Mouse (Mus musculus): ENCODE results near the gene Rbm25. TPM values are rescaled to one million over a fixed set of nuclear protein-coding genes. Genes with fewer than 3 reads are reported as not detected.

Rbm25 gene
- polyA plus RNA-seq, 1 experiment from 2014 or later: 284 TPM

GRCm38 (mm10) chr12:83686575-83687350 is 55.7 kb downstream of the Rbm25 start:
- Histone ChIP-seq H3K36me3 (peaks cover 16% of the 10 kb centered on the region), H3K4me1 (peaks cover 29% of the 10 kb centered on the region), H3K9ac (no peak overlapping the region), H3K9me3 (replicated peaks) (no peaks in the 10 kb centered on the region), H3K4me3 (replicated peaks) (no peak overlapping the region), H3K27ac (peak overlapping the region; percentile 98), H3K4me2 (peak overlapping the region; percentile 65; the same call in 1 of the 2 replicates), H3K27me3 (no peaks in the 10 kb centered on the region)
- WGBS: 85% methylated on average over 9 of the region's 9 CpGs
- ATAC-seq (replicated peaks; ENCODE audit: low FRiP score): no peak

- Histone ChIP-seq H3K4me1 (peaks cover 29% of the 10 kb centered on the region), H3K27ac (peak within 1 kb of the TSS; percentile 98), H3K4me3 (replicated peaks) (peak within 1 kb of the TSS; percentile 99), H3K9ac (peak within 1 kb of the TSS; percentile 92), H3K4me2 (peak within 1 kb of the TSS; percentile 65), H3K27me3 (no peaks in the 10 kb centered on the region), H3K36me3 (peaks cover 15% of the 10 kb centered on the region), H3K9me3 (replicated peaks) (no peaks in the 10 kb centered on the region)
- WGBS: under 1% methylated on average over 38 of the region's 38 CpGs
- peak; percentile 99 for ATAC-seq (replicated peaks; ENCODE audit: low FRiP score)
These were observed 56.9 kb downstream of the Rbm25 start, which contains the start of gene Psen1 for GRCm38 (mm10) chr12:83687934-83688315. TSS of gene Psen1 (plus strand) at chr12:83688152.

DNA sequence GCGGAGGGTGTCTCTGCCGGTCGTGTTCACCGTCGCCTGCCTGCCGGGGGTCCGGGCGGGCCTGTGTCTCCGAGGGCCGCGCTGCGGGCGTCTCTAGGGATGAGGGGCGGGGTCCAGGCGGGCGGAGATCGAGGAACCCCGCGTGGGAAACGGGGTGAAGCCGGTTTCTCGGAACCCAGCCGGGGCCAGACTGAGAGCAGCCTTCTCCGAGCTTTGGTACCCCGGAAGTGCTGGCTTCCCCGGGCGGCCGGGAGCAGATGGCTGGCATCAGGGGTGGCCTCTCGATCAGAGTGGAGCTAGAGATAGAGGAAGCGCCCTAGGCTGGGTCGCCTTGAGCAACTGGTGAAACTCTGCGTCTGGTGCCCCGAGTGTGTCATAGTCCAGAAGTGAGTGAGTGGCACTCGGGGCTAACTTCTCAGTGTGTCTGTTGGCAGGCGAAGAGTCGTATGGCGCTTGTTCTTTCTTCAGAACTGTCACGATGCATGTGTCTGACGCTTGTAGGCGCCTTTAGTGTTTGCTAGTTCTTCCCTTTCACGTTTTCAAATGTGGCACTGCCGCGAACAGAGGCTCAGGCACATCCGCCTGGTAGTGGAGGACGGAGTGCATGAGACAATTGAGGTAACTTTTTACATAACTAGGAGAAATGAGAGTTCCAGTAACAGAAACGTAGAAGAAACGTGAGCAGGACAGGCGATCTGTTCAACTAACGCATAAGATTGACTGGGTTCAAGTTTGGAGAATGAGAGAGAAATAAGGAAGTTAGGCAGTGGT is 57.5 kb downstream of the Rbm25 start:
- ATAC-seq (replicated peaks; ENCODE audit: low FRiP score): peak; percentile 82
- under 1% methylated on average over 49 of the region's 49 CpGs for WGBS
- H3K9ac ChIP-seq: peak overlapping the region; percentile 92
- H3K27me3 ChIP-seq: no peaks in the 10 kb centered on the region
- H3K36me3 ChIP-seq: peaks cover 12% of the 10 kb centered on the region
- H3K4me1 ChIP-seq: peaks cover 29% of the 10 kb centered on the region
- peak overlapping the region; percentile 98 for H3K27ac ChIP-seq
- H3K4me2 ChIP-seq: peak overlapping the region; percentile 65
- peak overlapping the region; percentile 99 for H3K4me3 ChIP-seq (replicated peaks)
- H3K9me3 ChIP-seq (replicated peaks): no peaks in the 10 kb centered on the region

GRCm38 (mm10) chr12:83689087-83689432 is 58.0 kb downstream of the Rbm25 start:
- Histone ChIP-seq H3K27me3 (no peaks in the 10 kb centered on the region), H3K4me1 (peaks cover 29% of the 10 kb centered on the region), H3K9ac (peak overlapping the region; percentile 92), H3K36me3 (peaks cover 9% of the 10 kb centered on the region; the same call in 1 of the 2 replicates), H3K9me3 (replicated peaks) (no peaks in the 10 kb centered on the region), H3K4me3 (replicated peaks) (peak overlapping the region; percentile 99), H3K27ac (peak overlapping the region; percentile 98), H3K4me2 (peak overlapping the region; percentile 65)
- WGBS: 18% methylated on average over 6 of the region's 6 CpGs
- ATAC-seq (replicated peaks; ENCODE audit: low FRiP score): no peak

DNA sequence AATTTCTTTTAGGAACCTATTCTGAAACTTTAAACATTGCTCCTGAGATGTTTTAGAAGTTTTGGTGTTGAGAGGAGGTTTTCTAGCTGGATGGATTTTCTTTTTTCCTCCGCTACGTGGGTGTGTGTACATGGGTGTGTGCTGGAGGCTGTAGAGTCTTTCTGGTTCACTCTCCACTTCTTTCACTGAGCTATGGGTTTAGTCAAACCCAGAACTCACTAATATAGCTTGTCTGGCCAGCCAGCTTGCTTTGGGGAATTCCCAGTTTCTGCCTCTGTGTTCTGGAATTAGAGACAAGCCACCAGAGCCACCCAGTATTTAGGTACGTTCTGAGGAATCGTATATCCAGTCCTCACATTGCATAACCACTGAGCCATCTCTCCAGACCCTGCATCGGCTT is 63.0 kb downstream of the Rbm25 start:
- WGBS: 91% methylated on average over 5 of the region's 5 CpGs
- Histone ChIP-seq H3K27me3 (no peaks in the 10 kb centered on the region), H3K4me2 (no peak overlapping the region), H3K4me3 (replicated peaks) (no peak overlapping the region), H3K36me3 (peaks cover 9% of the 10 kb centered on the region; the same call in 1 of the 2 replicates), H3K9ac (no peak overlapping the region), H3K4me1 (peaks cover 41% of the 10 kb centered on the region), H3K27ac (no peak overlapping the region), H3K9me3 (replicated peaks) (no peaks in the 10 kb centered on the region)
- no peak for ATAC-seq (replicated peaks; ENCODE audit: low FRiP score)

DNA sequence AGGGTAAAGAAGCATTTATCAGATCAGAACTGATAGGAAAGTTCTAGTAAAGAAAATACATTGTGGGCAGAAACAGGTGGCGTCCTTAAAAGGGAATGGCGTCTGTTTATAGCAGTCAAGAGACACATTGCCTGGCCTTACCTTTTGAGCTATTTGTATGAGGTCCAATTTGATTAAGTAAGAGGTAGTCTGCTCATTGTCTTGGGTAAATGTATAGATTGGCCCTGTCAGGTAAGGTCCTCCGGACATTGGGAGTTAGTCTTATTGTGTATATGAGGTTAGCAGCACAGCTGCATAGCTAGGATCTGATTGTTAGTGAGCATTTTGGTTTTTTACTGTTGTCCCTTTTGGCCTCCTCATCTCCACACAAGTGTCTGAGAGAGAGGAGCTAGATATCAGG is 63.6 kb downstream of the Rbm25 start:
- no peak overlapping the region for H3K4me2 ChIP-seq
- WGBS: 96% methylated on average over 3 of the region's 3 CpGs
- H3K27me3 ChIP-seq: no peaks in the 10 kb centered on the region
- no peak overlapping the region for H3K4me3 ChIP-seq (replicated peaks)
- H3K4me1 ChIP-seq: peaks cover 41% of the 10 kb centered on the region
- no peak overlapping the region for H3K9ac ChIP-seq
- no peaks in the 10 kb centered on the region for H3K9me3 ChIP-seq (replicated peaks)
- H3K27ac ChIP-seq: no peak overlapping the region
- peaks cover 13% of the 10 kb centered on the region for H3K36me3 ChIP-seq
- ATAC-seq (replicated peaks; ENCODE audit: low FRiP score): no peak

DNA sequence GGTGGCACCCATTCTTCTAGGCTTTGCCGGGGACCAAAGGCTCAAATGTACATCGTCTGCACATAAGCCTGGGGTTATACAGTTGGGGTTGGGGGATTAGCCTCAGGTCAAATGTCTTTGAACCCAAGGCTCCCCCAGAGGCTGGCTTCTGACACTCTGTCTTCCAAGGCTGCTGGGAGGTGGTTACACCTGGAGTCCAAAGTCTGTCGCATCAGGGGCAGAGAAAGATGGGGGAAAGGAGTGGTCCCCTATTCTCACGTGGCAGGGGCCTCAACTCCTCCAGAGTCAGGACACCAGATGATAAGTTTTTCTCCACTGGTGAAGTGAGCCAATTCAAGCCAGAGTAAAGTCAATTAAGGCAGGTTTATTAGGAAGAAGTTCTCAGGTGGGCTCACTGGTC is 67.6 kb downstream of the Rbm25 start:
- ATAC-seq (replicated peaks; ENCODE audit: low FRiP score): 0 out of 2 replicates have a peak, but pooled peaks have one; percentile 43
- Histone ChIP-seq H3K4me1 (peaks cover 33% of the 10 kb centered on the region), H3K9me3 (replicated peaks) (no peaks in the 10 kb centered on the region), H3K9ac (no peak overlapping the region), H3K4me3 (replicated peaks) (no peak overlapping the region), H3K36me3 (peaks cover 37% of the 10 kb centered on the region; the same call in 1 of the 2 replicates), H3K27ac (peak overlapping the region; percentile 61; the same call in 1 of the 2 replicates), H3K4me2 (no peak overlapping the region), H3K27me3 (no peaks in the 10 kb centered on the region)
- WGBS: 78% methylated on average over 4 of the region's 4 CpGs

DNA sequence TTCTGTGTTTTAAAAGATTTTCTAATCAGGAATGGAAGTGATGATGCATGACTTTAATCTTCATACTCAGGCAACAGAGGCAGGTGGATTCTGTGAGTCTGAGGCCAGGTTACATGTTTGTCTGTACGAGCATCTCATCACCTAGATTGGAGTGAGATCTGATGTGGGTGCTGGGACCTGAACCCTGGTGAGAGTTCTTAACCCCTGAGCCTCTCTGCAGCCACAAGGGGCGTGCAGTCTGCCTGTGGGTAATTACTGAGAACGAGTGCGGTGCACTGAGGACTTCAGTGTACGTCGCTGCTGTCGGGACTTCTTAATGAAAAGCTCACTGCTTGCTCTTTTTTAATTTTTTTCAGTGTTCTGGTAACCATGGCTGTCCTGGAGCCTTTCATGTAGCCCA is 70.6 kb downstream of the Rbm25 start:
- H3K9ac ChIP-seq: no peak overlapping the region
- ATAC-seq (replicated peaks; ENCODE audit: low FRiP score): no peak
- peaks cover 48% of the 10 kb centered on the region for H3K36me3 ChIP-seq
- H3K27ac ChIP-seq: no peak overlapping the region
- no peaks in the 10 kb centered on the region for H3K9me3 ChIP-seq (replicated peaks)
- WGBS: 87% methylated on average over 7 of the region's 7 CpGs
- peaks cover 25% of the 10 kb centered on the region for H3K4me1 ChIP-seq
- no peaks in the 10 kb centered on the region for H3K27me3 ChIP-seq
- H3K4me2 ChIP-seq: no peak overlapping the region
- H3K4me3 ChIP-seq (replicated peaks): no peak overlapping the region

- Histone ChIP-seq H3K4me3 (replicated peaks) (no peak overlapping the region), H3K9ac (no peak overlapping the region), H3K9me3 (replicated peaks) (no peaks in the 10 kb centered on the region), H3K27me3 (no peaks in the 10 kb centered on the region), H3K27ac (no peak overlapping the region), H3K4me2 (no peak overlapping the region), H3K36me3 (peaks cover 53% of the 10 kb centered on the region), H3K4me1 (peaks cover 21% of the 10 kb centered on the region)
- no peak for ATAC-seq (replicated peaks; ENCODE audit: low FRiP score)
- 83% methylated on average over 4 of the region's 4 CpGs for whole genome bisulfite sequencing
These were observed 71.8 kb downstream of the Rbm25 start for GRCm38 (mm10) chr12:83702796-83703195.

DNA sequence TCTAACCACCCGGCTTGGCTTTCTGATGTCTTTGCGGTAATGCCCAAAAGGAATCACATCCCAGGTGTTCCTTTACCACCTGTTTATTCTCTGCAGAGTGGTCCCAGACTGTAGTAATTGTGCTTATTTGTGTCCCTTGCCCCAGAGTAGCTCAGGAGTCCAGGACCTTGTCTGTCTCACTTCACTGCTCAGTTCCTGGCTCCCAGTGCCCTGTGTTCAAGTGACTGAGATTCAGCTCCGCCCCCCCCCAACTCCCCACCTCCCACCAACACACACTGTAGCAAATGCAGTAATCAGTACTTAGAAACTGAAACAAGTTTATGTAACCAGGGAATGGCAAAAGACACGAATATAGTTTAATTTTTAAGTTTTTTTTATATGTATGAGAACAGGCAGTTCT is 75.9 kb downstream of the Rbm25 start:
- H3K4me3 ChIP-seq (replicated peaks): no peak overlapping the region
- H3K36me3 ChIP-seq: peaks cover 53% of the 10 kb centered on the region
- no peaks in the 10 kb centered on the region for H3K9me3 ChIP-seq (replicated peaks)
- H3K27ac ChIP-seq: no peak overlapping the region
- ATAC-seq (replicated peaks; ENCODE audit: low FRiP score): no peak
- H3K4me2 ChIP-seq: no peak overlapping the region
- H3K9ac ChIP-seq: no peak overlapping the region
- 60% methylated on average over 4 of the region's 4 CpGs for WGBS
- peaks cover 4% of the 10 kb centered on the region; the same call in 1 of the 2 replicates for H3K4me1 ChIP-seq
- no peaks in the 10 kb centered on the region for H3K27me3 ChIP-seq

GRCm38 (mm10) chr12:83708160-83709092 is 77.4 kb downstream of the Rbm25 start:
- Histone ChIP-seq H3K9me3 (replicated peaks) (no peaks in the 10 kb centered on the region), H3K27me3 (no peaks in the 10 kb centered on the region), H3K4me1 (peaks cover 4% of the 10 kb centered on the region; the same call in 1 of the 2 replicates), H3K36me3 (peaks cover 57% of the 10 kb centered on the region), H3K4me3 (replicated peaks) (no peak overlapping the region), H3K9ac (no peak overlapping the region), H3K27ac (no peak overlapping the region), H3K4me2 (no peak overlapping the region)
- ATAC-seq (replicated peaks; ENCODE audit: low FRiP score): no peak
- 88% methylated on average over 7 of the region's 7 CpGs for WGBS

All from kidney, embryonic 15.5 days (tissue).